Mouse (Mus musculus) heart, adult 10 weeks (tissue): ENCODE measurements around the gene Gm29133. TPM values are rescaled to one million over a fixed set of nuclear protein-coding genes. Genes with fewer than 3 reads are reported as not detected.

ENCODE experiments used
- polyA plus RNA-seq: library from polyadenylated mRNA; stranded (reverse); fragments of 350-450 nt; fragmentation: Illumina TruSeq; extraction: RNeasy Lipid Tissue Mini Kit (QIAGEN cat#74804); gene quantifications from one replicate; pipeline ENCODE4 v1.2.3, GENCODE M21; 2014; ENCODE audit warnings: low read depth, low replicate concordance

Gene Gm29133
- polyA plus RNA-seq, result not detected

DNA sequence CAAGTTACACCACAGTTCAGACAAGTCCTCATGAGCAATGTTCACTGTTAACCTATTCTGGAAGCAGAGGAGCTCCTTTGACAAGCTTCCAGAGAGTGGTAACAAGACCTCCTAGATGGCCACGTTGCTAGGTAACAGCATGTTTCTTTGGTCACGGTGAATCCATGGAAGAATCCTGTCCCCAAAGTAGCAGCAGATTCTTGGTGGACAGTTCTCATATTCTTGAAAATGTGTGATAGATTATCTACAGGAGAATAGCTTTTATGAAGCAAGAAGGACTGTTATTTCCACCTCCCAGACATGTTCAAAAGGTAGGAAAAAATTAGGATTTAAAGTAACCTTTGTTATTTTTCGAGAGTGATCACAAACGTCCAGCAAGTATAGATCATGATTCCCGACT lies at the start of gene Gm29133:
TSS of gene Gm29133 (plus strand) at position 301 of the 400 bp plus-strand sequence.

Other genes starting within 250 kb of the Gm29133 start
- gene Pdcd10, start 191.3 kb upstream of the Gm29133 start, polyA plus RNA-seq, result 27.4 TPM
- gene Serpini1, start 190.7 kb upstream of the Gm29133 start, polyA plus RNA-seq, result 3.5 TPM
- 20.7 TPM for gene Golim4, start 208.8 kb downstream of the Gm29133 start, polyA plus RNA-seq